Mouse (Mus musculus): Measurements from ENCODE around the gene Rhcg. TPM values are rescaled to one million over a fixed set of nuclear protein-coding genes. Genes with fewer than 3 reads are reported as not detected.
A peak's percentile ranks its signal among the peaks of the same experiment; 100 is the strongest.

Rhcg gene
- total RNA-seq, 2 experiments from 2014 or later = not detected

- ATAC-seq (replicated peaks; ENCODE audit: low FRiP score, low TSS enrichment, poor library complexity, severe bottlenecking) = 0 out of 2 replicates have a peak, but pooled peaks have one; percentile 45
Measured at GRCm38 (mm10) chr7:79607263-79607921, 10.1 kb downstream of the Rhcg start.

- ATAC-seq (replicated peaks; ENCODE audit: low FRiP score, low TSS enrichment, poor library complexity, severe bottlenecking) = no peak
Measured at GRCm38 (mm10) chr7:79606766-79607165, 10.7 kb downstream of the Rhcg start.

GRCm38 (mm10) chr7:79602006-79602405, 15.5 kb downstream of the Rhcg start:
- ATAC-seq (replicated peaks; ENCODE audit: low FRiP score, low TSS enrichment, poor library complexity, severe bottlenecking) = no peak

- ATAC-seq (replicated peaks; ENCODE audit: low FRiP score, low TSS enrichment, poor library complexity, severe bottlenecking) = no peak
Measured at GRCm38 (mm10) chr7:79600122-79600521, 17.3 kb downstream of the Rhcg start.

- peak; percentile 70 for ATAC-seq (replicated peaks; ENCODE audit: low FRiP score, low TSS enrichment, poor library complexity, severe bottlenecking)
Measured at GRCm38 (mm10) chr7:79594854-79595253, 22.6 kb downstream of the Rhcg start.

GRCm38 (mm10) chr7:79591812-79592731, 25.4 kb downstream of the Rhcg start:
- ATAC-seq (replicated peaks; ENCODE audit: low FRiP score, low TSS enrichment, poor library complexity, severe bottlenecking) = no peak

- ATAC-seq (replicated peaks; ENCODE audit: low FRiP score, low TSS enrichment, poor library complexity, severe bottlenecking) = no peak
Measured at GRCm38 (mm10) chr7:79590560-79591110, 26.8 kb downstream of the Rhcg start.

GRCm38 (mm10) chr7:79589763-79590559, 27.5 kb downstream of the Rhcg start:
- ATAC-seq (replicated peaks; ENCODE audit: low FRiP score, low TSS enrichment, poor library complexity, severe bottlenecking) = no peak

- no peak for ATAC-seq (replicated peaks; ENCODE audit: low FRiP score, low TSS enrichment, poor library complexity, severe bottlenecking)
Measured at GRCm38 (mm10) chr7:79588284-79588683, 29.2 kb downstream of the Rhcg start.

- no peak for ATAC-seq (replicated peaks; ENCODE audit: low FRiP score, low TSS enrichment, poor library complexity, severe bottlenecking)
Measured at GRCm38 (mm10) chr7:79578851-79579241, 38.6 kb downstream of the Rhcg start.

- no peak for ATAC-seq (replicated peaks; ENCODE audit: low FRiP score, low TSS enrichment, poor library complexity, severe bottlenecking)
Measured at GRCm38 (mm10) chr7:79577931-79578850, 39.3 kb downstream of the Rhcg start.

- no peak for ATAC-seq (replicated peaks; ENCODE audit: low FRiP score, low TSS enrichment, poor library complexity, severe bottlenecking)
Measured at GRCm38 (mm10) chr7:79577096-79577874, 40.2 kb downstream of the Rhcg start.

- no peak for ATAC-seq (replicated peaks; ENCODE audit: low FRiP score, low TSS enrichment, poor library complexity, severe bottlenecking)
Measured at GRCm38 (mm10) chr7:79576659-79577058, 40.8 kb downstream of the Rhcg start.

- no peak for ATAC-seq (replicated peaks; ENCODE audit: low FRiP score, low TSS enrichment, poor library complexity, severe bottlenecking)
Measured at GRCm38 (mm10) chr7:79572191-79572818, 45.2 kb downstream of the Rhcg start.

- ATAC-seq (replicated peaks; ENCODE audit: low FRiP score, low TSS enrichment, poor library complexity, severe bottlenecking) = no peak
Measured at GRCm38 (mm10) chr7:79568937-79569535, 48.4 kb downstream of the Rhcg start.

GRCm38 (mm10) chr7:79568212-79568611, 49.2 kb downstream of the Rhcg start:
- ATAC-seq (replicated peaks; ENCODE audit: low FRiP score, low TSS enrichment, poor library complexity, severe bottlenecking) = no peak

- 0 out of 2 replicates have a peak, but pooled peaks have one; percentile 37 for ATAC-seq (replicated peaks; ENCODE audit: low FRiP score, low TSS enrichment, poor library complexity, severe bottlenecking)
Measured at GRCm38 (mm10) chr7:79563675-79564074, 53.8 kb downstream of the Rhcg start.

All from megakaryocyte-erythroid progenitor cell, adult 5-6 weeks (primary cell).